Mouse (Mus musculus) brain, embryonic 14.5 days (tissue): Measurements from ENCODE around the gene Scamp1. TPM values are rescaled to one million over a fixed set of nuclear protein-coding genes. Genes with fewer than 3 reads are reported as not detected.

ENCODE experiments used
- DNase-seq: peaks from one replicate; pipeline ENCODE4 v3.0.0-alpha.2; 2011; ENCODE audit warnings: low read depth
- CTCF ChIP-seq: fragments of 200-500 bp; IDR thresholded peaks from 2 replicates; pipeline ENCODE4 v1.5.1; 2012; ENCODE audit warnings: inconsistent platforms, mild to moderate bottlenecking, moderate library complexity, borderline replicate concordance; ENCODE audit not compliant: insufficient read depth, insufficient read length; ENCODE audit errors: extremely low read depth
- POLR2A ChIP-seq: fragments of 200-500 bp; IDR thresholded peaks from 2 replicates; pipeline ENCODE4 v1.6.1; 2012; ENCODE audit warnings: mild to moderate bottlenecking, inconsistent platforms, borderline replicate concordance; ENCODE audit not compliant: poor library complexity, insufficient read depth, insufficient read length, severe bottlenecking; ENCODE audit errors: extremely low read depth
- polyA plus RNA-seq: library from polyadenylated mRNA; depleted of rRNA; stranded (reverse); fragments of >200 nt; gene quantifications from 2 replicates; pipeline ENCODE4 v1.2.3, GENCODE M21; 2012

The Scamp1 gene
- polyA plus RNA-seq, 1 experiment, result 86.5 TPM

- TF ChIP-seq CTCF, result no peak
- DNase-seq, result no peak
Observed at GRCm38 (mm10) chr13:94300232-94300631, 14.6 kb upstream of the Scamp1 start.

- TF ChIP-seq POLR2A, result no peak
- TF ChIP-seq CTCF, result no peak
- no peak for DNase-seq
Observed at GRCm38 (mm10) chr13:94298401-94298800, 12.7 kb upstream of the Scamp1 start.

GRCm38 (mm10) chr13:94296371-94296770 is 10.7 kb upstream of the Scamp1 start:
- TF ChIP-seq CTCF (no peak), POLR2A (no peak)
- no peak for DNase-seq

GRCm38 (mm10) chr13:94295922-94296321 is 10.3 kb upstream of the Scamp1 start:
- TF ChIP-seq CTCF (no peak), POLR2A (no peak)

GRCm38 (mm10) chr13:94294886-94295285 is 9.2 kb upstream of the Scamp1 start:
- DNase-seq, result no peak
- TF ChIP-seq CTCF, result no peak
- no peak for TF ChIP-seq POLR2A

More at GRCm38 (mm10) chr13:94295922-94296321, 10.3 kb upstream of the Scamp1 start:
- no peak for DNase-seq

GRCm38 (mm10) chr13:94293911-94294310 is 8.3 kb upstream of the Scamp1 start:
- DNase-seq, result peak; percentile 20
- TF ChIP-seq CTCF, result no peak
- no peak for TF ChIP-seq POLR2A

GRCm38 (mm10) chr13:94286195-94286594 is 538 bp upstream of the Scamp1 start:
- no peak for DNase-seq
- TF ChIP-seq POLR2A (no peak), CTCF (no peak)

- peak; percentile 59 for DNase-seq
- TF ChIP-seq POLR2A (no peak), CTCF (no peak)
Observed at GRCm38 (mm10) chr13:94284543-94285269, 951 bp downstream of the Scamp1 start.

GRCm38 (mm10) chr13:94279420-94279819 is 6.2 kb downstream of the Scamp1 start:
- DNase-seq, result no peak
- TF ChIP-seq POLR2A, result no peak
- TF ChIP-seq CTCF, result no peak

- TF ChIP-seq POLR2A (no peak), CTCF (no peak)
- DNase-seq, result no peak
Observed at GRCm38 (mm10) chr13:94271284-94271683, 14.4 kb downstream of the Scamp1 start.

- TF ChIP-seq POLR2A, result no peak
- no peak for TF ChIP-seq CTCF
- DNase-seq, result no peak
Observed at GRCm38 (mm10) chr13:94268201-94268600, 17.5 kb downstream of the Scamp1 start.

- TF ChIP-seq POLR2A, result no peak
- TF ChIP-seq CTCF, result no peak
- DNase-seq, result no peak
Observed at GRCm38 (mm10) chr13:94267190-94267589, 18.5 kb downstream of the Scamp1 start.

GRCm38 (mm10) chr13:94266530-94266929 is 19.1 kb downstream of the Scamp1 start:
- DNase-seq, result no peak
- TF ChIP-seq CTCF, result no peak
- TF ChIP-seq POLR2A, result no peak

- TF ChIP-seq CTCF (no peak), POLR2A (no peak)
- DNase-seq, result no peak
Observed at GRCm38 (mm10) chr13:94265291-94265690, 20.4 kb downstream of the Scamp1 start.
